Mouse (Mus musculus) liver, embryonic 11.5 days (tissue): Measurements from ENCODE around the gene Cby1. TPM values are rescaled to one million over a fixed set of nuclear protein-coding genes. Genes with fewer than 3 reads are reported as not detected.

Experiments
- ATAC-seq: fragments of 200-750 bp; cut with Nextera tagmentation; replicated peaks from 2 replicates; pipeline ENCODE4 v1.8.0; 2017; ENCODE audit warnings: moderate number of reproducible peaks, mild to moderate bottlenecking, moderate TSS enrichment, moderate library complexity; ENCODE audit not compliant: low FRiP score
- DNase-seq: peaks from one replicate; pipeline ENCODE4 v3.0.0-alpha.2; 2017; ENCODE audit warnings: low spot score
- H3K27ac ChIP-seq: fragments of 300-500 bp; sonication (generic); 2 replicates; pipeline ENCODE4 v1.5.1; 2014; ENCODE audit warnings: mild to moderate bottlenecking, low read depth, low read length, control low read depth
- H3K27me3 ChIP-seq: fragments of 300-500 bp; sonication (generic); replicated peaks from 2 replicates; pipeline ENCODE4 v1.6.1; 2014; ENCODE audit warnings: low read length, mixed read lengths; ENCODE audit not compliant: control insufficient read depth, insufficient read depth
- H3K36me3 ChIP-seq: fragments of 300-500 bp; sonication (generic); 2 replicates; pipeline ENCODE4 v1.6.1; 2014; ENCODE audit warnings: mild to moderate bottlenecking, low read length, moderate library complexity, mixed read lengths; ENCODE audit not compliant: control insufficient read depth, insufficient read depth
- H3K4me1 ChIP-seq: fragments of 300-500 bp; sonication (generic); replicated peaks from 2 replicates; pipeline ENCODE4 v1.6.1; 2014; ENCODE audit warnings: low read length, mixed read lengths; ENCODE audit not compliant: control insufficient read depth, insufficient read depth
- H3K4me2 ChIP-seq: fragments of 300-500 bp; sonication (generic); 2 replicates; pipeline ENCODE4 v1.6.1; 2014; ENCODE audit warnings: mild to moderate bottlenecking, control low read depth, moderate library complexity
- H3K4me3 ChIP-seq: fragments of 300-500 bp; sonication (generic); 2 replicates; pipeline ENCODE4 v1.5.1; 2014; ENCODE audit warnings: low read depth, low read length, control low read depth
- H3K9ac ChIP-seq: fragments of 300-500 bp; sonication (generic); 2 replicates; pipeline ENCODE4 v1.6.1; 2014; ENCODE audit warnings: low read depth, low read length, control low read depth
- H3K9me3 ChIP-seq: fragments of 300-500 bp; sonication (generic); 2 replicates; pipeline ENCODE4 v1.6.1; 2016; ENCODE audit warnings: low read length, inconsistent platforms, mixed read lengths; ENCODE audit not compliant: control insufficient read depth
- WGBS: fragments of 180-500 bp; shearing (Covaris S2); extraction: QIAGEN DNeasy Blood & Tissue Kit; methylation state at CpG from one replicate; pipeline ENCODE4 v1.1.7; 2014; 5-methylcytosine and 5-hydroxymethylcytosine counted together
- polyA plus RNA-seq: library from polyadenylated mRNA; unstranded; fragments of >200 nt; fragmentation: Nextera tagmentation; extraction: Ambion mirVana; gene quantifications from 2 replicates; pipeline ENCODE4 v1.2.1, GENCODE M21; 2014

Cby1 gene
- polyA plus RNA-seq, 1 experiment from 2014 or later, result 32.9 TPM

- no peaks in the 10 kb centered on the region for H3K9me3 ChIP-seq
- peak overlapping the region; percentile 97 for H3K9ac ChIP-seq
- H3K4me3 ChIP-seq, result peak overlapping the region; percentile 95
- ATAC-seq (no peak), DNase-seq (no peak)
- H3K36me3 ChIP-seq, result peaks cover 2% of the 10 kb centered on the region
- WGBS, result 84% methylated on average over 6 of the region's 6 CpGs
- no peaks in the 10 kb centered on the region for H3K27me3 ChIP-seq
- H3K4me1 ChIP-seq, result peaks cover 61% of the 10 kb centered on the region
- H3K4me2 ChIP-seq, result peak overlapping the region; percentile 97
- peak overlapping the region; percentile 96; the same call in 1 of the 2 replicates for H3K27ac ChIP-seq
Observed at GRCm38 (mm10) chr15:79684616-79685015, 25.6 kb downstream of the Cby1 start.

- Histone ChIP-seq H3K4me1 (peaks cover 62% of the 10 kb centered on the region), H3K4me3 (peak overlapping the region; percentile 95), H3K4me2 (peak overlapping the region; percentile 97), H3K27me3 (no peaks in the 10 kb centered on the region), H3K27ac (peak overlapping the region; percentile 96), H3K36me3 (no peaks in the 10 kb centered on the region), H3K9me3 (no peaks in the 10 kb centered on the region), H3K9ac (peak overlapping the region; percentile 97)
- DNase-seq (no peak), ATAC-seq (no peak)
- WGBS, result 34% methylated on average over 6 of the region's 6 CpGs
Observed at GRCm38 (mm10) chr15:79685141-79685641, 26.2 kb downstream of the Cby1 start.

DNA sequence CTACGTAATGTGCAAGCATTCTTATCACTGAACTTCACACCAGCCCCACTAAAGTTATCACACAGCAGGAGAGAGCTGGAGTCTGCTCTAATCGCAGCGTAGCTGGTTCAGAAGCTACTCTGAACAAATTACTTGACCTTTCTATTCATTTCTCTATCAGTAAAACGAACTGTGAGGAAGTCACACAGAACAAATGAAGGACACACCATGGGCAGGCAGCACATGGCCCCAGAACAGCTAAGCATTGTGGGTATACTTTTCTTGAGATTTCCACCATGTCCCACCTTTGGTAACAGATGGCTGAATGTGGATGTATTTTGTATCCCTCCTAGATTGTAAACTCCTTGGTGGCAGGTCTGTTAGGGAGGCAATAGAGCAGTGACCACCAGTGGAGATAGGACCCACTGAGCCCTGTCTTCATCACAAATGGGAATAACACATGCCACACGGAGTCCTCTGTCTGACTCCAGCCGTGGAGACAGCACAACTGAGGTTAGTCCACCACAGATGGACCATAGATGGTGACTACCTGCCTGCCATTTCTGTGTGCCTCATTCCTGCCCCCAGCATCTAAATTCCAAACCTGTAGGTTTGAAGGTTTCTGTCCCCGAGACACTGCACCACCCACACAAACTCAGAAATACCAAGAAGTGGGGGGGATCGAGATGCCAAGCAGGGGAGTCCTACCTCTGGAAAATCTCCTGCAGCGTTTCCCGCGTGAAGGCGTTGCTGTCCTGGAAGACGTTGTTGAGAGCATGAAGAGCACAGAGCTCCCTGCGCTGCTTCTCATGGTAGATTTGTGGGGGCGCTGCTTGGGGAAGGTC is 27.3 kb downstream of the Cby1 start:
- ATAC-seq, result peak; percentile 11; the same call in 1 of the 2 replicates
- 7% methylated on average over 15 of the region's 15 CpGs for WGBS
- Histone ChIP-seq H3K9ac (peak overlapping the region; percentile 97), H3K4me2 (peak overlapping the region; percentile 97), H3K27me3 (no peaks in the 10 kb centered on the region), H3K27ac (peak overlapping the region; percentile 96), H3K4me3 (peak overlapping the region; percentile 95), H3K4me1 (peaks cover 59% of the 10 kb centered on the region), H3K36me3 (no peaks in the 10 kb centered on the region), H3K9me3 (no peaks in the 10 kb centered on the region)
- DNase-seq, result peak; percentile 41

- Histone ChIP-seq H3K9me3 (no peaks in the 10 kb centered on the region), H3K4me1 (peaks cover 63% of the 10 kb centered on the region), H3K27ac (peak overlapping the region; percentile 96), H3K4me3 (peak overlapping the region; percentile 95), H3K36me3 (no peaks in the 10 kb centered on the region), H3K4me2 (peak overlapping the region; percentile 97), H3K27me3 (no peaks in the 10 kb centered on the region), H3K9ac (peak overlapping the region; percentile 97)
- WGBS, result under 1% methylated on average over 29 of the region's 33 CpGs
- ATAC-seq, result no peak
- no peak for DNase-seq
Observed at GRCm38 (mm10) chr15:79687175-79687574, 28.2 kb downstream of the Cby1 start.

GRCm38 (mm10) chr15:79687646-79688267 is 28.8 kb downstream of the Cby1 start, which contains the start of gene Josd1:
TSS of gene Josd1 (minus strand) at chr15:79687919.
- ATAC-seq (peak; percentile 70), DNase-seq (peak; percentile 99)
- Histone ChIP-seq H3K36me3 (no peaks in the 10 kb centered on the region), H3K9me3 (no peaks in the 10 kb centered on the region), H3K4me2 (peak within 1 kb of the TSS; percentile 97), H3K9ac (peak within 1 kb of the TSS; percentile 97), H3K4me1 (peaks cover 63% of the 10 kb centered on the region), H3K27me3 (no peaks in the 10 kb centered on the region), H3K4me3 (peak within 1 kb of the TSS; percentile 95), H3K27ac (peak within 1 kb of the TSS; percentile 96)
- WGBS, result under 1% methylated on average over 65 of the region's 72 CpGs

DNA sequence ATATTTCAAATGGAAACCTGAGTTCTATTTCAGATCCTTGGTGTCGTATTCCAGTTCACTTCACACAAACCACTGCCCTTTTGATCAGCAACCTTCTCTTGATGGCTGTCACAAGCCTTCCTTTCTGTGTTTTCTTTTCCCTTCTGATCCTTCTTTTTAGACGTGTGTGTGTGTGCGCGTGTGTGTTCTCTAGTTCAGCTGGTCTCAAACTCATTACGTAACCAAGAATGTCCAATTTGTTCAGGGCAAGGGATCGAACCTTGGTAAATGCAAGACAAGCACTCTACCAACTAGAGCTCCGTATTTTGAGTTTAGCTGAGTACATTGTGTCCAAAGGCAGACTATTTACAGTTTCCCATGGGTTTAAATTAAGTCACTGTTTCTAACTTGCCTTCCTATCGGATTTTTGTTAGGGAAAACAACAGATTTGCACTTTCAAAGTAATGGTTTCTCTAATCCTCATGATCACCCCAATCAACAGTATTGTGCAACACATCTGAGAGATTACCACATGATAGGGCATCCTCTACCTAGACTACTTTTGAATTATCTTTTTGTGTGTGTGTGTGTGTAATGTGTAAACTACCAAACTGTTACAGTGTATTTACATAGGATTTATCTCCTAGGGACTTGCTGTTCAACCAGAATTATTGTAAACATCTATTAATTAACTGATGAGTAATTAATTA is 29.4 kb downstream of the Cby1 start:
- Histone ChIP-seq H3K36me3 (no peaks in the 10 kb centered on the region), H3K4me3 (peak overlapping the region; percentile 95), H3K27me3 (no peaks in the 10 kb centered on the region), H3K4me2 (peak overlapping the region; percentile 97), H3K4me1 (peaks cover 63% of the 10 kb centered on the region), H3K9ac (peak overlapping the region; percentile 97), H3K9me3 (no peaks in the 10 kb centered on the region), H3K27ac (peak overlapping the region; percentile 96)
- DNase-seq (no peak), ATAC-seq (no peak)
- 6% methylated on average over 8 of the region's 8 CpGs for WGBS

DNA sequence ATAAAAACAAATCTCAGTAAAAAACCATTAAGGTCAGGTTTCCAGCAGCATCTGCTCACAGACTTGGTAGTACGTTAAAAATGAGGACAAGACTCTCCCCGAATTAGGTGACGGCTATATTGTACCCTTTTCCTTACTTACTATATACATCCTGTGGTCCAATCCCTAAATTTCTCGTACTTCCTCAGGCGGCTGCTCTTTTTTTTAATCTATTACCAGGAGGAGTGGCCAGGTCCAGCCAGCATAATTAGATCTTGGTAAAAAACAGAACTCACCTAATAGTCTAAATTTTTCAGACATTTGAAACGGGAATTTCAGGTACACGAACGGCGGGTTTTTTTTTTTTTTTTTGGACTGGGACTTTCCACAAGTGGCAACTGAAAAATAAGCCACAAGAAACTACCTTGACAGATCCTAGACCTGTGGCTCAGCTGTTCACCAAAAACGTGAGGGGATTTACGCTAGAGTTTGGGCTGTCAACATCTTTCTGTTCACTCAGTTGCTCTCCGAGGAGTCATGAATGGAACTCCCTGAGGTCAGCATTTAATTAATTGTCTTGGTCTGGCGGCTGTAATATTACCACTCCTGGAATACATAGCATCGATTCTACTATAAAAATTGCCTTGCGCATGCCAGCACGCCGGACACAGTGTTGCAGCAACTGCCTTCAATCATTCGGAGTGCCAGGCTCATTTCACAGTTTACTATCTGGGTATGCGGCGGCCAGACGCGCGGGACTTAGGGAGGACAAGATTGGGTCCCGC is 30.8 kb downstream of the Cby1 start:
- Histone ChIP-seq H3K9ac (peak overlapping the region; percentile 7), H3K9me3 (no peaks in the 10 kb centered on the region), H3K27me3 (no peaks in the 10 kb centered on the region), H3K4me1 (peaks cover 57% of the 10 kb centered on the region), H3K36me3 (0 out of 2 replicates have a peak, but pooled peaks cover under 1% of the 10 kb centered on the region), H3K4me3 (peak overlapping the region; percentile 97), H3K4me2 (peak overlapping the region; percentile 91), H3K27ac (peak overlapping the region; percentile 8; the same call in 1 of the 2 replicates)
- no peak for DNase-seq
- 15% methylated on average over 24 of the region's 24 CpGs for WGBS
- no peak for ATAC-seq
